Mouse (Mus musculus) kidney, adult 2 months (tissue): ENCODE results near the gene Tmtc1.

Source experiments
- CTCF ChIP-seq: fragments of 200-500 bp; conservative IDR thresholded peaks from 2 replicates; pipeline ENCODE4 v1.5.1; 2011; ENCODE audit warnings: low read depth, mild to moderate bottlenecking, control low read depth, low read length, moderate library complexity, mixed read lengths; ENCODE audit not compliant: insufficient read depth, insufficient read length
- POLR2A ChIP-seq: fragments of 200-500 bp; IDR thresholded peaks from one replicate; pipeline ENCODE4 v1.6.1; 2011; ENCODE audit warnings: low read depth, low read length, control low read depth

DNA sequence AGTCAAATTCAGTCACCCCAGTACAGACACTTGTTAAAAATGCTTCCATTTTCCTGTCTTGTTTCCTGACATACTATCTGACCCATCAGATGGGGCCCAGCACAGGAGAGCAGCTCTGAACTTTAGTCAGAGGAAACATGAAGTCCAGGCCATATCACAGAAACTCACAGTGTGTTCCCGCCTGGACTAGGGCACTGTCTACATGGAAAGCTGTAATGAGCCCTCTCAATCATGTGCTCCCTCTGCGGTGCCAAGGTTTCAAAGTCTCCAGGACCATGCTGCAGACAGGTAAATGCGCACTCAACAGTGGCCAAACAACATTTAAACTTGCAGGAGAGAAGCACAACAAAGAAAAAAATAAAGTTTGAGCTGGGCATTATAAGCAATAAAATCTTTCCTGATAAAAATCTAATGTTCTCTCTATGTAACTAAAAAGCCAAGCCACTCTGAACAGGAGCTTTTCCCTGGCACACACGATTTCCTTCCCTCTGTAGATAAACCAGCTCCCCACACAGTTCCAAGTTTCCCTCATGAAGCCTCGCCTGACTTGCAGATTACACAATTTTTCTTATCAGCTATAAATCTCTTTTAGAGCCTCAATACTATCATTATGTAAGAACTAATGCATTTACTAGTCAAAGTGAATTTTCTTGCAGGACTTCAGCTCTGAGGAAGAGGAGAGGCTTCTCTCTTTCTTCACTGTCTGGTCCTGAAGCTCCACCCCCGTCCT, 250.1 kb downstream of the Tmtc1 start:
- no peak for TF ChIP-seq CTCF
- no peak for TF ChIP-seq POLR2A
